11 mouse cellular contexts compared by ENCODE assay signal in genomic region chr4:155776704-155777335, GRCm38 (mm10). TPM values are rescaled to one million over a fixed set of nuclear protein-coding genes. Genes with fewer than 3 reads are reported as not detected.
DNase-seq lines count a peak whose midpoint lies in the region; ATAC-seq and TF ChIP-seq lines count a peak whose summit lies in the region.
"Had no signal": no experiment of that assay in that cellular context is flagged by ENCODE, and none has a peak within 500 bp of the region (broad histone marks: within the 10 kb centered on the region; RNA-seq: fewer than 3 reads in every experiment).

No protein-coding gene starts in this region.

- H3K9me3 ChIP-seq in midbrain, postnatal 0 days (ENCODE audit: low read length): no peaks in the 10 kb centered on the region
- H3K9me3 ChIP-seq: midbrain, embryonic 12.5 days had no signal

- ATAC-seq in frontal cortex, adult (ENCODE audit: low TSS enrichment): peak; percentile 25; the same call in 1 of the 2 replicates
- ATAC-seq in midbrain, postnatal 0 days (ENCODE audit: low FRiP score): no peak
- ATAC-seq: CD4-positive, CD25-positive, alpha-beta regulatory T cell, adult 4 months had no signal

- H3K4me3 ChIP-seq in layer of hippocampus, adult 2 months: no peak overlapping the region
- no peak overlapping the region for H3K4me3 ChIP-seq in testis, adult 2 months (ENCODE audit: control insufficient read depth, low read depth, low read length)
- H3K4me3 ChIP-seq in midbrain, postnatal 0 days (ENCODE audit: low read depth, low read length): no peak overlapping the region
- H3K4me3 ChIP-seq: midbrain, embryonic 12.5 days had no signal

- peak overlapping the region; percentile 79 for H3K27ac ChIP-seq in layer of hippocampus, adult 2 months
- peak overlapping the region; percentile 71 for H3K27ac ChIP-seq in testis, adult 2 months (ENCODE audit: control insufficient read depth, insufficient read depth, low read depth, low read length)
- H3K27ac ChIP-seq in midbrain, postnatal 0 days (ENCODE audit: low read depth, low read length): no peak overlapping the region
- H3K27ac ChIP-seq: midbrain, embryonic 12.5 days had no signal

- no peak overlapping the region for H3K4me2 ChIP-seq in midbrain, postnatal 0 days (ENCODE audit: low read depth, low read length, poor library complexity, severe bottlenecking)
- H3K4me2 ChIP-seq: midbrain, embryonic 12.5 days had no signal

- DNase-seq in frontal cortex, postnatal 10 days (ENCODE audit: low spot score in 2 of 2): no peak
- DNase-seq in layer of hippocampus, adult 2 months (ENCODE audit: low spot score in 2 of 2): no peak
- no peak for DNase-seq in layer of hippocampus, postnatal 36 days
- no peak for DNase-seq in testis, postnatal 10 days (ENCODE audit: low spot score)
- DNase-seq in yolk sac, embryonic 10.5 days (ENCODE audit: low spot score): peak; percentile 80
- DNase-seq in midbrain, postnatal 0 days (ENCODE audit: low spot score): no peak

- TF ChIP-seq POLR2A in testis, adult 2 months (IDR thresholded peaks at IDR 0.05; ENCODE audit: control insufficient read depth, low read depth, low read length): no peak

- H3K4me1 ChIP-seq in testis, adult 2 months (ENCODE audit: control insufficient read depth, insufficient read depth, low read length): peaks cover 29% of the 10 kb centered on the region
- H3K4me1 ChIP-seq in midbrain, postnatal 0 days (ENCODE audit: insufficient read depth, low read length): peaks cover 4% of the 10 kb centered on the region; the same call in 1 of the 2 replicates

- no peak for TF ChIP-seq CTCF in layer of hippocampus, adult 2 months (conservative IDR thresholded peaks at IDR 0.05)
- TF ChIP-seq CTCF in testis, adult 2 months (IDR thresholded peaks at IDR 0.05; ENCODE audit: control insufficient read depth, insufficient read depth, insufficient replicate concordance, low read depth, low read length): no peak
- no peak for TF ChIP-seq CTCF in midbrain, postnatal 0 days (IDR thresholded peaks at IDR 0.05)

- H3K9ac ChIP-seq in midbrain, postnatal 0 days (replicated peaks; ENCODE audit: low read length, poor library complexity, severe bottlenecking): no peak overlapping the region; the same call in 1 of the 2 replicates
- H3K9ac ChIP-seq: midbrain, embryonic 12.5 days had no signal

- H3K36me3 ChIP-seq in testis, adult 2 months (ENCODE audit: control insufficient read depth, insufficient read depth, low read length): no peaks in the 10 kb centered on the region
- no peaks in the 10 kb centered on the region for H3K36me3 ChIP-seq in midbrain, postnatal 0 days (ENCODE audit: insufficient read depth, low read length)
- H3K36me3 ChIP-seq: midbrain, embryonic 12.5 days had no signal

- 40% methylated on average over 2 of the region's 2 CpGs for WGBS in midbrain, postnatal 0 days

- H3K27me3 ChIP-seq in testis, adult 2 months (ENCODE audit: control insufficient read depth, insufficient read depth, low read length): no peaks in the 10 kb centered on the region
- no peaks in the 10 kb centered on the region for H3K27me3 ChIP-seq in midbrain, postnatal 0 days (ENCODE audit: insufficient read depth, low read length)

RNA-seq across cellular contexts. Expression of gene Vwa1, which starts 2.3 kb away (rescaled TPM):
- 1 to 10 TPM; 9.6 to 9.8 TPM for total RNA-seq in layer of hippocampus, adult 2 months (2021)
- 10 to 100 TPM; 10.5 to 11.3 TPM for total RNA-seq in layer of hippocampus, postnatal 36 days (2021)
- polyA plus RNA-seq in testis, adult 2 months (2012; rRNA removed): 5.5 and 5.6 TPM in 2 replicates
- total RNA-seq in midbrain, postnatal 0 days (2014; rRNA removed): 42.1 and 42.5 TPM in 2 replicates
- polyA plus RNA-seq in midbrain, postnatal 0 days (2015; fragmentation: Nextera tagmentation; extraction: Ambion mirVana): 25.5 and 28.7 TPM in 2 replicates

RNA-seq across cellular contexts. Expression of gene Tmem88b, which starts 8.9 kb away (rescaled TPM):
- 10 to 100 TPM; 24.0 to 24.8 TPM for total RNA-seq in layer of hippocampus, adult 2 months (2021)
- total RNA-seq in layer of hippocampus, postnatal 36 days (2021): 10 to 100 TPM; 29.6 to 31.8 TPM
- 1.0 TPM in 2 replicates for polyA plus RNA-seq in testis, adult 2 months (2012; rRNA removed)
- total RNA-seq in midbrain, postnatal 0 days (2014; rRNA removed): 0.66 and 1.6 TPM in 2 replicates
- polyA plus RNA-seq in midbrain, postnatal 0 days (2015; fragmentation: Nextera tagmentation; extraction: Ambion mirVana): 0.56 and 0.65 TPM in 2 replicates
- polyA plus RNA-seq: CD4-positive, CD25-positive, alpha-beta regulatory T cell, adult 4 months had no signal

RNA-seq across cellular contexts. Expression of gene Ankrd65, which starts 13.4 kb away (rescaled TPM):
- under 1 TPM in 1 of 2 experiments, not detected in 1; 0.32 TPM for total RNA-seq in layer of hippocampus, adult 2 months (2021)
- not detected for total RNA-seq in layer of hippocampus, postnatal 36 days (2021)
- 0.08 and 0.27 TPM in 2 replicates for polyA plus RNA-seq in testis, adult 2 months (2012; rRNA removed)
- not detected in 2 replicates for total RNA-seq in midbrain, postnatal 0 days (2014; rRNA removed)
- not detected in 2 replicates for polyA plus RNA-seq in midbrain, postnatal 0 days (2015; fragmentation: Nextera tagmentation; extraction: Ambion mirVana)
- polyA plus RNA-seq: CD4-positive, CD25-positive, alpha-beta regulatory T cell, adult 4 months; embryonic facial prominence, embryonic 11.5 days; midbrain, embryonic 12.5 days had no signal

RNA-seq across cellular contexts. Expression of gene Atad3a, which starts 15.9 kb away (rescaled TPM):
- total RNA-seq in layer of hippocampus, adult 2 months (2021): 10 to 100 TPM; 49.9 to 51.4 TPM
- total RNA-seq in layer of hippocampus, postnatal 36 days (2021): 10 to 100 TPM; 51.8 to 54.0 TPM
- polyA plus RNA-seq in testis, adult 2 months (2012; rRNA removed): 18.7 and 23.4 TPM in 2 replicates
- 52.6 and 69.1 TPM in 2 replicates for total RNA-seq in midbrain, postnatal 0 days (2014; rRNA removed)
- 65.9 and 69.9 TPM in 2 replicates for polyA plus RNA-seq in midbrain, postnatal 0 days (2015; fragmentation: Nextera tagmentation; extraction: Ambion mirVana)

RNA-seq across cellular contexts. Expression of gene Mrpl20, which starts 25.9 kb away (rescaled TPM):
- total RNA-seq in layer of hippocampus, adult 2 months (2021): 10 to 100 TPM; 86.6 to 89.6 TPM
- 10 to 100 TPM; 83.0 to 87.4 TPM for total RNA-seq in layer of hippocampus, postnatal 36 days (2021)
- polyA plus RNA-seq in testis, adult 2 months (2012; rRNA removed): 134 and 144 TPM in 2 replicates
- 111 and 123 TPM in 2 replicates for total RNA-seq in midbrain, postnatal 0 days (2014; rRNA removed)
- 279 and 316 TPM in 2 replicates for polyA plus RNA-seq in midbrain, postnatal 0 days (2015; fragmentation: Nextera tagmentation; extraction: Ambion mirVana)
